Mouse (Mus musculus): ENCODE measurements around the gene Agbl4. TPM values are rescaled to one million over a fixed set of nuclear protein-coding genes. Genes with fewer than 3 reads are reported as not detected.

The Agbl4 gene
- total and polyA plus RNA-seq, 3 experiments = not detected

GRCm38 (mm10) chr4:111664146-111664545 lies 1266.7 kb downstream of the Agbl4 start:
- TF ChIP-seq JUND (IDR thresholded peaks at IDR 0.05; ENCODE audit: low read depth, low read length) (no peak), TAL1 (IDR thresholded peaks at IDR 0.05; ENCODE audit: low read length) (no peak), MYB (IDR thresholded peaks at IDR 0.05; ENCODE audit: low read depth, low read length) (no peak), MXI1 (IDR thresholded peaks at IDR 0.05; ENCODE audit: low read depth, low read length) (no peak), CHD1 (IDR thresholded peaks at IDR 0.05; ENCODE audit: low read depth, low read length) (no peak), GABPA (IDR thresholded peaks at IDR 0.05; ENCODE audit: low read depth, low read length) (no peak), GATA1 (IDR thresholded peaks at IDR 0.05; ENCODE audit: low read depth, low read length) (no peak), ZMIZ1 (IDR thresholded peaks at IDR 0.05; ENCODE audit: low read depth, low read length) (no peak), UBTF (IDR thresholded peaks at IDR 0.05; ENCODE audit: borderline replicate concordance, insufficient read depth, low read depth, low read length) (no peak), ETS1 (IDR thresholded peaks at IDR 0.05; ENCODE audit: low read depth, low read length) (no peak)
- H3K4me1 ChIP-seq (ENCODE audit: control insufficient read depth in 1 of 2, insufficient read depth in 2 of 2, low read length in 2 of 2) = no peaks in the 10 kb centered on the region
- H3K36me3 ChIP-seq (ENCODE audit: control insufficient read depth in 1 of 2, insufficient read depth in 2 of 2, low read length in 2 of 2) = no peaks in the 10 kb centered on the region
- H3K27me3 ChIP-seq (ENCODE audit: control insufficient read depth in 1 of 2, insufficient read depth in 2 of 2, low read length in 2 of 2) = no peaks in the 10 kb centered on the region
- no peak overlapping the region for H3K27ac ChIP-seq (ENCODE audit: control insufficient read depth, low read depth, low read length)
- no peaks in the 10 kb centered on the region for H3K79me2 ChIP-seq (ENCODE audit: control insufficient read depth, insufficient read depth, low read length, poor library complexity)
- DNase-seq (ENCODE audit: low read depth, low spot score) = no peak
- no peaks in the 10 kb centered on the region for H3K9me3 ChIP-seq (replicated peaks; ENCODE audit: insufficient read depth, low read length)
- no peak overlapping the region for H3K9ac ChIP-seq (ENCODE audit: control insufficient read depth, low read depth, low read length, poor library complexity, severe bottlenecking)
- H3K4me3 ChIP-seq (ENCODE audit: control insufficient read depth in 1 of 2, insufficient read depth in 1 of 2, low read depth in 2 of 2, low read length in 2 of 2) = no peak overlapping the region

DNA sequence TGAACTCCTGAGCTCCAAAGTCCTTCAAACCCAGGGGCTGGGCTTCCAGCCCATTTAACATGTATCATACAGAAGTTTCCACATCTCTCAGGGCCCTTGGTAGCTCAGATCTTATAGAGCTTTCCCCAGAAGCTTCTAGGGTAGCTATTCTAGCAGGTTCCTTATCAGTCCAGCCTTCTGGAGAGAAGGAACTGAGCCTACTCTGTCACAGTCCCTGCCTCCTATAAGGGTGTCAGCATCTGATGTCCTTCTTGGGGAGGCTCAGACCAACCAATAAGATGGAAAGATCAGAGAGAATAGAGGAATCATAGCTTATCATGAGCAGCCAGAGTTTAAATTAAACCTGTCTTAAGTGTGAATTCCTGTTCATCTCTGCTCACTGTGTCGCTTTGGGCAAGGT lies 1269.3 kb downstream of the Agbl4 start:
- Histone ChIP-seq H3K9ac (ENCODE audit: control insufficient read depth, low read depth, low read length, poor library complexity, severe bottlenecking) (no peak overlapping the region), H3K36me3 (ENCODE audit: control insufficient read depth in 1 of 2, insufficient read depth in 2 of 2, low read length in 2 of 2) (no peaks in the 10 kb centered on the region), H3K4me3 (ENCODE audit: control insufficient read depth in 1 of 2, insufficient read depth in 1 of 2, low read depth in 2 of 2, low read length in 2 of 2) (no peak overlapping the region), H3K79me2 (ENCODE audit: control insufficient read depth, insufficient read depth, low read length, poor library complexity) (no peaks in the 10 kb centered on the region), H3K27ac (ENCODE audit: control insufficient read depth, low read depth, low read length) (no peak overlapping the region), H3K4me1 (ENCODE audit: control insufficient read depth in 1 of 2, insufficient read depth in 2 of 2, low read length in 2 of 2) (no peaks in the 10 kb centered on the region), H3K27me3 (ENCODE audit: control insufficient read depth in 1 of 2, insufficient read depth in 2 of 2, low read length in 2 of 2) (no peaks in the 10 kb centered on the region), H3K9me3 (replicated peaks; ENCODE audit: insufficient read depth, low read length) (no peaks in the 10 kb centered on the region)
- TF ChIP-seq MAFK (IDR thresholded peaks at IDR 0.05; ENCODE audit: borderline replicate concordance, low read depth, low read length) (no peak), POLR2AphosphoS2 (IDR thresholded peaks at IDR 0.05; ENCODE audit: low read length) (no peak), CHD2 (IDR thresholded peaks at IDR 0.05; ENCODE audit: low read length) (no peak)
- no peak for DNase-seq (ENCODE audit: low read depth, low spot score)

DNA sequence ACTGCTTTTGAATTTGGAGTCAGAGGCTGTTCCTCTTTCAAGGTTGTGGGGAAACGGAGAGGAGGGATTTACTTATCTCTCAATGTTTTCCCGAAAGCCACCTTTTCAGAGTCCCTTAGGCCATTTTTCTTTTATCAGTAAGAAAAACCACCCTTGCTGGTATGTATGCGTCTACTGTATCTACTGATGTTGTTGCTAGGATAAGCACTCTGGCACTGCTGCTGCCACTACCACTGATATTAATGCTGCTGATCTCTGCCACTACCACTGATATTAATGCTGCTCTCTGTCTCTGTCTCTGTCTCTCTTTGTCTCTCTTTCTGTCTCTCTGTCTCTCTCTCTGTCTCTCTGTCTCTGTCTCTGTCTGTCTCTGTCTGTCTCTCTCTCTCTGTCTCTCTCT lies 1271.9 kb downstream of the Agbl4 start:
- Histone ChIP-seq H3K4me1 (ENCODE audit: control insufficient read depth in 1 of 2, insufficient read depth in 2 of 2, low read length in 2 of 2) (no peaks in the 10 kb centered on the region), H3K36me3 (ENCODE audit: control insufficient read depth in 1 of 2, insufficient read depth in 2 of 2, low read length in 2 of 2) (no peaks in the 10 kb centered on the region), H3K27me3 (ENCODE audit: control insufficient read depth in 1 of 2, insufficient read depth in 2 of 2, low read length in 2 of 2) (no peaks in the 10 kb centered on the region), H3K9me3 (replicated peaks; ENCODE audit: insufficient read depth, low read length) (no peaks in the 10 kb centered on the region), H3K79me2 (ENCODE audit: control insufficient read depth, insufficient read depth, low read length, poor library complexity) (no peaks in the 10 kb centered on the region), H3K27ac (ENCODE audit: control insufficient read depth, low read depth, low read length) (no peak overlapping the region), H3K4me3 (ENCODE audit: control insufficient read depth in 1 of 2, insufficient read depth in 1 of 2, low read depth in 2 of 2, low read length in 2 of 2) (no peak overlapping the region), H3K9ac (ENCODE audit: control insufficient read depth, low read depth, low read length, poor library complexity, severe bottlenecking) (no peak overlapping the region)
- DNase-seq (ENCODE audit: low read depth, low spot score) = no peak
- TF ChIP-seq MAX (IDR thresholded peaks at IDR 0.05; ENCODE audit: low read length) = no peak
- no peak for TF ChIP-seq POLR2A (IDR thresholded peaks at IDR 0.05; ENCODE audit: control insufficient read depth in 1 of 2, insufficient read depth in 1 of 2, low read depth in 1 of 2, low read length in 2 of 2, poor library complexity in 1 of 2)
- no peak for TF ChIP-seq MYC (IDR thresholded peaks at IDR 0.05; ENCODE audit: low read depth, low read length)
- TF ChIP-seq NELFE (IDR thresholded peaks at IDR 0.05; ENCODE audit: low read depth, low read length) = no peak
- TF ChIP-seq GATA1 (IDR thresholded peaks at IDR 0.05; ENCODE audit: low read depth, low read length) = no peak
- no peak for TF ChIP-seq MEF2A (IDR thresholded peaks at IDR 0.05; ENCODE audit: extremely low read depth, insufficient replicate concordance, low read depth, low read length, poor library complexity, severe bottlenecking)
- TF ChIP-seq KAT2A (conservative IDR thresholded peaks at IDR 0.05; ENCODE audit: low read depth, low read length) = no peak
- no peak for TF ChIP-seq UBTF (IDR thresholded peaks at IDR 0.05; ENCODE audit: borderline replicate concordance, insufficient read depth, low read depth, low read length)
- no peak for TF ChIP-seq TBP (IDR thresholded peaks at IDR 0.05; ENCODE audit: low read depth, low read length)
- TF ChIP-seq ZC3H11A (IDR thresholded peaks at IDR 0.05; ENCODE audit: low read depth, low read length) = no peak
- no peak for TF ChIP-seq USF1 (IDR thresholded peaks at IDR 0.05; ENCODE audit: low read depth, low read length)
- no peak for TF ChIP-seq ETS1 (IDR thresholded peaks at IDR 0.05; ENCODE audit: low read depth, low read length)
- no peak for TF ChIP-seq E2F4 (IDR thresholded peaks at IDR 0.05; ENCODE audit: borderline replicate concordance, low read depth, low read length)
- TF ChIP-seq BHLHE40 (IDR thresholded peaks at IDR 0.05; ENCODE audit: borderline replicate concordance, low read depth, low read length) = no peak
- TF ChIP-seq CHD1 (IDR thresholded peaks at IDR 0.05; ENCODE audit: low read depth, low read length) = no peak
- TF ChIP-seq EP300 (IDR thresholded peaks at IDR 0.05; ENCODE audit: low read depth in 1 of 2, low read length in 2 of 2) = no peak
- TF ChIP-seq MAZ (IDR thresholded peaks at IDR 0.05; ENCODE audit: low read depth, low read length) = no peak
- no peak for TF ChIP-seq JUND (IDR thresholded peaks at IDR 0.05; ENCODE audit: low read depth, low read length)
- TF ChIP-seq TCF12 (IDR thresholded peaks at IDR 0.05; ENCODE audit: low read depth, low read length) = no peak
